Mouse (Mus musculus) right cerebral cortex, postnatal 10 days (tissue): ENCODE measurements around the gene Mtmr14.
A peak's percentile ranks its signal among the peaks of the same experiment; 100 is the strongest.

Experiments used
- DNase-seq, 2 experiments: peaks; one replicate each; pipeline ENCODE4 v3.0.0; 2021; ENCODE audit warnings: low spot score in 2 of 2

Gene Mtmr14

GRCm38 (mm10) chr6:113276846-113277245, 39.2 kb downstream of the Mtmr14 start:
- peak in 1 of 2 experiments; percentile 41 for DNase-seq

- no peak for DNase-seq
Measured at GRCm38 (mm10) chr6:113281676-113282075, 44.0 kb downstream of the Mtmr14 start.

GRCm38 (mm10) chr6:113282101-113282802, 44.6 kb downstream of the Mtmr14 start, which contains the start of gene Cpne9:
Cpne9 (plus strand) TSS chr6:113282307.
- DNase-seq = peak; percentile 53 to 54

GRCm38 (mm10) chr6:113282969-113283368, 45.3 kb downstream of the Mtmr14 start:
- DNase-seq = no peak

GRCm38 (mm10) chr6:113283500-113283899, 45.9 kb downstream of the Mtmr14 start:
- no peak for DNase-seq

GRCm38 (mm10) chr6:113284931-113285330, 47.3 kb downstream of the Mtmr14 start:
- no peak for DNase-seq

GRCm38 (mm10) chr6:113286316-113286715, 48.7 kb downstream of the Mtmr14 start:
- DNase-seq = no peak

- no peak for DNase-seq
Measured at GRCm38 (mm10) chr6:113287236-113287635, 49.6 kb downstream of the Mtmr14 start.

- no peak for DNase-seq
Measured at GRCm38 (mm10) chr6:113289346-113289745, 51.7 kb downstream of the Mtmr14 start.

- DNase-seq = no peak
Measured at GRCm38 (mm10) chr6:113290346-113290745, 52.7 kb downstream of the Mtmr14 start.

- no peak for DNase-seq
Measured at GRCm38 (mm10) chr6:113292938-113293337, 55.3 kb downstream of the Mtmr14 start.

- no peak for DNase-seq
Measured at GRCm38 (mm10) chr6:113296046-113296445, 58.4 kb downstream of the Mtmr14 start.

- DNase-seq = no peak
Measured at GRCm38 (mm10) chr6:113296639-113297038, 59.0 kb downstream of the Mtmr14 start.

GRCm38 (mm10) chr6:113301350-113301749, 63.7 kb downstream of the Mtmr14 start:
- no peak for DNase-seq

GRCm38 (mm10) chr6:113302258-113302657, 64.6 kb downstream of the Mtmr14 start:
- DNase-seq = no peak

GRCm38 (mm10) chr6:113306322-113306985, 68.8 kb downstream of the Mtmr14 start:
- peak; percentile 99 for DNase-seq

GRCm38 (mm10) chr6:113306986-113307349, 69.3 kb downstream of the Mtmr14 start, which contains the start of gene Brpf1:
Brpf1 (plus strand) TSS chr6:113307137.
- DNase-seq = no peak

GRCm38 (mm10) chr6:113307481-113308121, 70.0 kb downstream of the Mtmr14 start:
- DNase-seq = peak; percentile 58 to 64

GRCm38 (mm10) chr6:113308141-113308540, 70.5 kb downstream of the Mtmr14 start:
- DNase-seq = peak; percentile 59 to 68

- no peak for DNase-seq
Measured at GRCm38 (mm10) chr6:113315972-113316371, 78.3 kb downstream of the Mtmr14 start.

- peak; percentile 99 to 100 for DNase-seq
Measured at GRCm38 (mm10) chr6:113326533-113327315, 89.1 kb downstream of the Mtmr14 start, which contains the start of gene Ogg1. Ogg1 (plus strand) TSS chr6:113326972.

- DNase-seq = no peak
Measured at GRCm38 (mm10) chr6:113329396-113329795, 91.8 kb downstream of the Mtmr14 start.
